Mouse (Mus musculus) kidney, adult 2 months (tissue): ENCODE measurements around the gene Prr15.

Source experiments
- CTCF ChIP-seq: fragments of 200-500 bp; conservative IDR thresholded peaks from 2 replicates; pipeline ENCODE4 v1.5.1; 2011; ENCODE audit warnings: low read depth, mild to moderate bottlenecking, control low read depth, low read length, moderate library complexity, mixed read lengths; ENCODE audit not compliant: insufficient read depth, insufficient read length
- POLR2A ChIP-seq: fragments of 200-500 bp; IDR thresholded peaks from one replicate; pipeline ENCODE4 v1.6.1; 2011; ENCODE audit warnings: low read depth, low read length, control low read depth

- TF ChIP-seq CTCF, result no peak
- no peak for TF ChIP-seq POLR2A
Observed at GRCm38 (mm10) chr6:54284167-54284711, 41.4 kb upstream of the Prr15 start.
